Mouse (Mus musculus) cortical plate, adult 2 months (tissue): ENCODE data around the gene Tssk6.

ENCODE experiments used
- CTCF ChIP-seq: fragments of 200-500 bp; IDR thresholded peaks from 2 replicates; pipeline ENCODE4 v1.5.1; 2011; ENCODE audit warnings: mild to moderate bottlenecking, control low read depth, low read length; ENCODE audit not compliant: insufficient read depth; ENCODE audit errors: extremely low read depth
- POLR2A ChIP-seq: fragments of 200-500 bp; IDR thresholded peaks from 2 replicates; pipeline ENCODE4 v1.6.1; 2011; ENCODE audit warnings: mild to moderate bottlenecking, low read length, control low read depth; ENCODE audit not compliant: insufficient read depth; ENCODE audit errors: extremely low read depth

DNA sequence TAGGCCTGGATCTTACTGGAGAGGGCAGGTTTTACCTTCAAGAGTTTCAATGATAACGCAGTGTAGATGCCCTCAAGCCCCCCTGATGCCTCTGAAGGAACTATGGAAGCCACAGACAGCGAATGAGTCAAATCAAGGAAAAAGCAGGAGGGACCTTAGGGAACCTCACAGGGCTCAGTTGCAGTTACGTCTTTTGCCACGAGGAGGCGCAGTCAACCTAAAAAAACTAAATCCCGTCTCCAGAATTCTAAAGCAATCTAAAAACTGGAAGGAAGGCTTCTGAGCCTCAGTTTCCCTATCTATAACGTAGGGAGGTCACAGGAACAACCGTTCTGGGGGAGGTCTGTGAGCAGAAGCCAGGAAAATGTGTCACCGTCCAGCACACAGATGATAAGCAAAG is 27.8 kb upstream of the Tssk6 start:
- TF ChIP-seq CTCF (peak; percentile 86), POLR2A (no peak)
